Mouse (Mus musculus): ENCODE measurements at regions not wholly inside any gene's neighbourhood (a gene's known extent, or its start where the extent isn't known, plus 50 kb on each side); places are given as distances from the start of the nearest gene placed in this dataset.
"Not testable (repeated sequence)": the region's sequence is repeated elsewhere in the genome, so short reads cannot be mapped to it uniquely, and the experiment has no call there.

DNA sequence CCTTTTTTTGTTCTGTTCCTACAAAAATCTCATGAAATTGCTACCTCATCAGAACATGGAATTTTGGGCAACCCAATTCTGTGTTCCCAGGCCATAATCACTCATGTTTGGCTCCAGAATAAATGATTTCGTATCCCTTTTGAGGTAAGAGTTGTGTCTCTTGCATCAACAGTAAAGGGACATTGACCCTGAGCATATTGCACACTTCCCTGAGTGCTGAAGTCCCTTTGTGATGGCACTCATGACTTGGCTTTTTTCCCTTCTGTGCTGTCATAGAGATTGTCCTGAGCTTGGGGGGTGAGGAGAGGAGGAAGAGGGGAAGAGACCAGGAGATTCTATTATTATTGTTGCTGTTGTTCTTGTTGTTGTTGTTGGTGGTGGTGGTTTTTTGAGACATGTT is 68.6 kb upstream of the Atp1b1 start:
- no peaks in the 10 kb centered on the region for H3K4me1 ChIP-seq (ENCODE audit: control insufficient read depth, insufficient read depth, low read length)
- TF ChIP-seq POLR2A (IDR thresholded peaks at IDR 0.05; ENCODE audit: control insufficient read depth, low read depth, low read length) (no peak), CTCF (IDR thresholded peaks at IDR 0.05; ENCODE audit: control insufficient read depth, insufficient read depth, insufficient replicate concordance, low read depth, low read length) (no peak)
- H3K27ac ChIP-seq (ENCODE audit: control insufficient read depth, insufficient read depth, low read depth, low read length), result no peak overlapping the region
- no peaks in the 10 kb centered on the region for H3K27me3 ChIP-seq (ENCODE audit: control insufficient read depth, insufficient read depth, low read length)
- no peaks in the 10 kb centered on the region for H3K36me3 ChIP-seq (ENCODE audit: control insufficient read depth, insufficient read depth, low read length)
- no peak overlapping the region for H3K4me3 ChIP-seq (ENCODE audit: control insufficient read depth, low read depth, low read length)

DNA sequence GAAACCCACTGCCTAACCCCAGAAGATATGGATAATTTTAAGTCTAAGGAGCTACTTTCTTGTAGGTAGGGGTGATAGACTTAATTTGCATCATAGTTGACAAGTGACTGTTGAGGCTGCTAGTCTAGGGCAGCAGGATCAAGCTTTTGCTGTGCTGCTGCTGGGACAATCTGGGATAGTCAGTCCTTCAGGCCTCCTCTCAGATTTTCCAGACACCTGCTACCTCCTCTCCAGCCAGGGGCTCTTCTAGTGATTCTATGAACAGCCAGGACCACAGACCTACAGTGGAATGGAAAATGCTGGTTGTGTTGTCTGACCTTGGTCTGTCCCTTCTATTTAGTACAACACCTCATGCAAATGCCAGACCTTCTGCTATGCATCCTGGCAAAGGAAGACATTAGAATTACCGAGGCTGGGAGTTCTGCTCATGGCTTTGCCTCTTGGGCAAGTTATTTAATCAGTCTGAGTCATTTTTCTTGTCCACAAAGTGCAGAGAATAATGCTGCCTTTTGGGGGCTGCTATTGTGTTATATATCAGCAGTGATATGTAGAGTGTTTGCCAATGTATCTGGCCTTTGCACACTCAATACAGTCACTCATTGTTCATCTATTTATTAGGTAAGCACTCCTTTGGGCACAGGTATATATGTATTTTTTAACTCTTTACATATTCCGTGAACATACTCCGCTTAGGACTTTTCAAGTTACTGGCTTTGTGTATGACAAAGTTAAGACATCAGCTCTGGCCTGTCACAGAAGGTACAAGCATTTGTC is 64.4 kb upstream of the Atp1b1 start:
- Histone ChIP-seq H3K4me1 (ENCODE audit: control insufficient read depth, insufficient read depth, low read length) (no peaks in the 10 kb centered on the region), H3K36me3 (ENCODE audit: control insufficient read depth, insufficient read depth, low read length) (no peaks in the 10 kb centered on the region), H3K27ac (ENCODE audit: control insufficient read depth, insufficient read depth, low read depth, low read length) (no peak overlapping the region), H3K27me3 (ENCODE audit: control insufficient read depth, insufficient read depth, low read length) (no peaks in the 10 kb centered on the region), H3K4me3 (ENCODE audit: control insufficient read depth, low read depth, low read length) (no peak overlapping the region)
- TF ChIP-seq POLR2A (IDR thresholded peaks at IDR 0.05; ENCODE audit: control insufficient read depth, low read depth, low read length), result no peak
- no peak for TF ChIP-seq CTCF (IDR thresholded peaks at IDR 0.05; ENCODE audit: control insufficient read depth, insufficient read depth, insufficient replicate concordance, low read depth, low read length)

DNA sequence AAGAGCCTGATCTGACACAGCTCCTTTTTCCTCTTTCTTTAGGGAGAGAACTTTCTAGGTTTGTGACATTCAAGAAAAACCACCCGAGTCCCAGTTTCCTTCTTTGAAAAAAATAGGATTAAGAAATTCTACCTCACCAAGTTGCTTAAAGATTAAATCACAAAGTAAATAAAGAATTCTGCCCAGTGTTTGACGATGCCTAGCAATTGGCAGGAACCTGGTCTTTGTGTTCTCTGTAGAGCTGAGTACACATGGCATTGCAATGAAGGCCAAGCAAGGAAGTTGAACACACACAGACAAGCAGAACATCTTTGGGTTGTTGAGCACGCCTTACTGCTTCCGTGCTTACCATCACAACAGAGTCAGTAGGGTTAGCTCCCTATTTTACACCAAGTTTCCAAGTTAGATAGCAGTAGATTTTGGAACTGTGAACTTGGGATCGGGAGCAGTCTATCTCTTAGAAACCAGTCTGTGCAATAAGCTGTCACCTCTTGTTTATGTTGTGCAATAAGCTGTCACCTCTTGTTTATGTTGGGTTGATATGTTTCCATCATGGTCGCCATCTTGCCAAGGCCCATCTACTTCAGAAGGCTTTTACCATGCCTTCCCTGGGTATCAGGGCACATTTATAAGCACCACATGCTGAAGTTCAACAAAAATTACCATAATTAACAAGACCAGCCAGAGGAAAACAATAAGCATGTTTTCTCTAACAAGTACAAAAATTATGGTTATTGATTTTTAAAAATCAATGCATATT is 63.4 kb upstream of the Atp1b1 start:
- Histone ChIP-seq H3K4me3 (ENCODE audit: control insufficient read depth, low read depth, low read length) (no peak overlapping the region), H3K36me3 (ENCODE audit: control insufficient read depth, insufficient read depth, low read length) (no peaks in the 10 kb centered on the region), H3K4me1 (ENCODE audit: control insufficient read depth, insufficient read depth, low read length) (no peaks in the 10 kb centered on the region), H3K27ac (ENCODE audit: control insufficient read depth, insufficient read depth, low read depth, low read length) (no peak overlapping the region), H3K27me3 (ENCODE audit: control insufficient read depth, insufficient read depth, low read length) (no peaks in the 10 kb centered on the region)
- no peak for TF ChIP-seq POLR2A (IDR thresholded peaks at IDR 0.05; ENCODE audit: control insufficient read depth, low read depth, low read length)
- TF ChIP-seq CTCF (IDR thresholded peaks at IDR 0.05; ENCODE audit: control insufficient read depth, insufficient read depth, insufficient replicate concordance, low read depth, low read length), result no peak

DNA sequence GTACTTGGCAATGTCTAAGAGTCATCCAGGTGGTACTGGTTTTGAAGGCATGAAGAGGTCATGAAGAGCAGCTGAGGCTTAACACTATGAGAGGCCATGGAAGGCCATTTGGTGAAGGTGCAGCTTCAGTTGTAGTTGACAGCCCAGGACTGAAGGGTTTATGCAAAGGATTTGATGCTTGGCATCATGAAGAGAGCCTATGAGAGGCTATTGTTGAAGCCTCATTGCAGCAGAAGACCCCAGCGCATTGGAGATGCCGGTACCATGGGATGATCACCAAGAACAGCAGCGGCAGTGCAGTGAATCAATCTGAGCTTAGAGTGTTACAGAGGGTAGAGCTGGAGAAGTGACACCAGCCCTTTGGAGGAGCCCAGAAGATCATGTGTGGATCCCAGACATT is 60.7 kb upstream of the Atp1b1 start:
- TF ChIP-seq POLR2A (IDR thresholded peaks at IDR 0.05; ENCODE audit: control insufficient read depth, low read depth, low read length), result no peak
- TF ChIP-seq CTCF (IDR thresholded peaks at IDR 0.05; ENCODE audit: control insufficient read depth, insufficient read depth, insufficient replicate concordance, low read depth, low read length), result no peak
- Histone ChIP-seq H3K4me1 (ENCODE audit: control insufficient read depth, insufficient read depth, low read length) (no peaks in the 10 kb centered on the region), H3K27me3 (ENCODE audit: control insufficient read depth, insufficient read depth, low read length) (no peaks in the 10 kb centered on the region), H3K27ac (ENCODE audit: control insufficient read depth, insufficient read depth, low read depth, low read length) (no peak overlapping the region), H3K36me3 (ENCODE audit: control insufficient read depth, insufficient read depth, low read length) (no peaks in the 10 kb centered on the region), H3K4me3 (ENCODE audit: control insufficient read depth, low read depth, low read length) (no peak overlapping the region)

DNA sequence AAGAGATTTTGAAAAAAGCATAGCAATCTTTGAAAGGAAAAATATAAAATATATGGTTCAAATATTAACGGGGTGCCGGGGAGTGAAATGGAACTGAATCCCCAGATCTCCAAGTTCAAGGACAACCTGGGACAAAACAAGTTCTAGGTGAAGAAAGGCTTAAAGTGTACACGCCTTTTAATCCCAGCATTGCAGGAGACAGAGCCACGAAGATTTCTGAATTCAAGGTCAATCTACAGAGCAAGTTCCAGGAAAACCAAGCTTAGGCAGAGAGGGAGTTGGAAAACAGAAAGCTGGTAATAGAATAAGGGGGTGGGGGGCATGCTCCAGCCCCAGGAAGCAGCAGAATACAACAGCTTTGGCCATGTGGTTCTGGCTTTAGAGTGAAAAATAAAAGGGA is 60.2 kb upstream of the Atp1b1 start:
- H3K4me3 ChIP-seq (ENCODE audit: control insufficient read depth, low read depth, low read length), result no peak overlapping the region
- H3K36me3 ChIP-seq (ENCODE audit: control insufficient read depth, insufficient read depth, low read length), result no peaks in the 10 kb centered on the region
- H3K4me1 ChIP-seq (ENCODE audit: control insufficient read depth, insufficient read depth, low read length), result no peaks in the 10 kb centered on the region
- no peak overlapping the region for H3K27ac ChIP-seq (ENCODE audit: control insufficient read depth, insufficient read depth, low read depth, low read length)
- no peaks in the 10 kb centered on the region for H3K27me3 ChIP-seq (ENCODE audit: control insufficient read depth, insufficient read depth, low read length)
- TF ChIP-seq CTCF (IDR thresholded peaks at IDR 0.05; ENCODE audit: control insufficient read depth, insufficient read depth, insufficient replicate concordance, low read depth, low read length) (no peak), POLR2A (IDR thresholded peaks at IDR 0.05; ENCODE audit: control insufficient read depth, low read depth, low read length) (no peak)

DNA sequence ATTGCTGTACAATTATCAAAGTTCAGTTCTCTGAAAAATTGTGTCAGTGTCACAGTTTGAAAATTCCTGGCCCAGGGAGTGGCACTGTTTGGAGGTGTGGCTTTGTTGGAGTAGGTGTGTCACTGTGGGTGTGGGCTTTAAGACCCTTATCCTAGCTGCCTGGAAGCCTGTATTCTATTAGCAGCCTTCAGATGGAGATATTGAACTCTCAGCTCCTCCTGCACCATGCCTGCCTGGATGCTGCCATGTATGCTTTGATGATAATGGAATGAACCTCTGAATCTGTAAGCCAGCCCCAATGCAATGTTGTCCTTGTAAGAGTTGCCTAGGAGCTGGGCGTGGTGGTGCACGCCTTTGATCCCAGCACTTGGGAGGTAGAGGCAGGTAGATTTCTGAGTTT is 59.2 kb upstream of the Atp1b1 start:
- H3K27ac ChIP-seq (ENCODE audit: control insufficient read depth, insufficient read depth, low read depth, low read length); H3K4me1 ChIP-seq (ENCODE audit: control insufficient read depth, insufficient read depth, low read length); H3K27me3 ChIP-seq (ENCODE audit: control insufficient read depth, insufficient read depth, low read length); H3K36me3 ChIP-seq (ENCODE audit: control insufficient read depth, insufficient read depth, low read length); H3K4me3 ChIP-seq (ENCODE audit: control insufficient read depth, low read depth, low read length): not testable (repeated sequence)

- H3K27me3 ChIP-seq (ENCODE audit: control insufficient read depth, insufficient read depth, low read length), result no peaks in the 10 kb centered on the region
- H3K36me3 ChIP-seq (ENCODE audit: control insufficient read depth, insufficient read depth, low read length), result no peaks in the 10 kb centered on the region
- no peak for TF ChIP-seq POLR2A (IDR thresholded peaks at IDR 0.05; ENCODE audit: control insufficient read depth, low read depth, low read length)
- TF ChIP-seq CTCF (IDR thresholded peaks at IDR 0.05; ENCODE audit: control insufficient read depth, insufficient read depth, insufficient replicate concordance, low read depth, low read length), result no peak
- no peak overlapping the region for H3K27ac ChIP-seq (ENCODE audit: control insufficient read depth, insufficient read depth, low read depth, low read length)
- H3K4me3 ChIP-seq (ENCODE audit: control insufficient read depth, low read depth, low read length), result no peak overlapping the region
- H3K4me1 ChIP-seq (ENCODE audit: control insufficient read depth, insufficient read depth, low read length), result no peaks in the 10 kb centered on the region
These were observed 53.7 kb upstream of the Atp1b1 start for GRCm38 (mm10) chr1:164511628-164512385.

All from testis, adult 2 months (tissue).